Mouse (Mus musculus) cerebellum, adult 2 months (tissue): Measurements from ENCODE around the gene Syngap1. TPM values are rescaled to one million over a fixed set of nuclear protein-coding genes. Genes with fewer than 3 reads are reported as not detected.

ENCODE experiments used
- DNase-seq, 2 experiments: peaks; one replicate each; pipeline ENCODE4 v3.0.0; 2021
- H3K27ac ChIP-seq: fragments of 200-500 bp; 2 replicates; pipeline ENCODE4 v1.5.1; 2012; ENCODE audit warnings: low read length, control low read depth, inconsistent platforms; ENCODE audit not compliant: insufficient read depth
- H3K27me3 ChIP-seq: fragments of 200-500 bp; 2 replicates; pipeline ENCODE4 v1.6.1; 2012; ENCODE audit warnings: inconsistent platforms, mild to moderate bottlenecking, low read length, moderate library complexity; ENCODE audit not compliant: control insufficient read depth, insufficient read depth
- H3K4me1 ChIP-seq: fragments of 200-500 bp; 2 replicates; pipeline ENCODE4 v1.6.1; 2011; ENCODE audit warnings: low read length; ENCODE audit not compliant: control insufficient read depth, insufficient read depth
- H3K4me3 ChIP-seq: fragments of 200-500 bp; replicated peaks from 2 replicates; pipeline ENCODE3; 2011; ENCODE audit warnings: mild to moderate bottlenecking, low read depth, low read length, control low read depth; ENCODE audit not compliant: insufficient read depth
- CTCF ChIP-seq: fragments of 200-500 bp; IDR thresholded peaks from 2 replicates; pipeline ENCODE4 v1.5.1; 2011; ENCODE audit warnings: low read depth, mild to moderate bottlenecking, control low read depth, low read length, moderate library complexity, borderline replicate concordance; ENCODE audit not compliant: insufficient read depth
- POLR2A ChIP-seq: fragments of 200-500 bp; IDR thresholded peaks from 2 replicates; pipeline ENCODE4 v1.6.1; 2011; ENCODE audit warnings: low read length, control low read depth, borderline replicate concordance; ENCODE audit not compliant: insufficient read depth
- WGBS: fragments of 180-500 bp; shearing (Covaris S2); methylation state at CpG from one replicate; pipeline ENCODE4 v1.1.7; 2018; 5-methylcytosine and 5-hydroxymethylcytosine counted together
- polyA plus RNA-seq: library from polyadenylated mRNA; depleted of rRNA; stranded (reverse); fragments of >200 nt; gene quantifications from 2 replicates; pipeline ENCODE4 v1.2.3, GENCODE M21; 2012

Syngap1 gene
- polyA plus RNA-seq, 1 experiment: 55.9 TPM

GRCm38 (mm10) chr17:26937883-26938695, 3.0 kb upstream of the Syngap1 start:
- Histone ChIP-seq H3K27me3 (no peaks in the 10 kb centered on the region), H3K4me3 (peak overlapping the region; percentile 62), H3K27ac (no peak overlapping the region), H3K4me1 (peaks cover 10% of the 10 kb centered on the region; the same call in 1 of the 2 replicates)
- TF ChIP-seq POLR2A: no peak
- TF ChIP-seq CTCF: no peak
- 55% methylated on average over 16 of the region's 16 CpGs for WGBS
- DNase-seq: peak in 1 of 2 experiments; percentile 14

GRCm38 (mm10) chr17:26938731-26939130, 2.3 kb upstream of the Syngap1 start:
- 0 out of 2 replicates have a peak overlapping the region, but pooled peaks have one; percentile 6 for H3K27ac ChIP-seq
- TF ChIP-seq POLR2A (no peak), CTCF (no peak)
- H3K4me1 ChIP-seq: peaks cover 10% of the 10 kb centered on the region; the same call in 1 of the 2 replicates

GRCm38 (mm10) chr17:26939178-26939972, 1.7 kb upstream of the Syngap1 start, which contains the start of gene Cuta:
Gene Cuta, minus strand, starts transcription at chr17:26939569.
- Histone ChIP-seq H3K27ac (peak within 1 kb of the TSS; percentile 89), H3K4me3 (peak within 1 kb of the TSS; percentile 83), H3K4me1 (peaks cover 7% of the 10 kb centered on the region; the same call in 1 of the 2 replicates), H3K27me3 (no peaks in the 10 kb centered on the region)
- TF ChIP-seq CTCF (no peak), POLR2A (peak; percentile 86)
- WGBS: under 1% methylated on average over 70 of the region's 70 CpGs
- DNase-seq: peak; percentile 100

More at GRCm38 (mm10) chr17:26938731-26939130, 2.3 kb upstream of the Syngap1 start:
- Histone ChIP-seq H3K4me3 (peak overlapping the region; percentile 62), H3K27me3 (no peaks in the 10 kb centered on the region)
- under 1% methylated on average over 22 of the region's 22 CpGs for WGBS
- DNase-seq: peak; percentile 47 to 55

GRCm38 (mm10) chr17:26939973-26940300, 1.1 kb upstream of the Syngap1 start:
- Histone ChIP-seq H3K27ac (peak overlapping the region; percentile 89), H3K27me3 (no peaks in the 10 kb centered on the region), H3K4me3 (peak overlapping the region; percentile 83), H3K4me1 (peaks cover 7% of the 10 kb centered on the region)
- TF ChIP-seq POLR2A (no peak), CTCF (no peak)
- no peak for DNase-seq
- WGBS: 1% methylated on average over 3 of the region's 3 CpGs

- Histone ChIP-seq H3K27me3 (no peaks in the 10 kb centered on the region), H3K4me1 (peaks cover 13% of the 10 kb centered on the region), H3K27ac (peak overlapping the region; percentile 77), H3K4me3 (peak overlapping the region; percentile 77)
- no peak for DNase-seq
- no peak for TF ChIP-seq POLR2A
- TF ChIP-seq CTCF: no peak
- WGBS: 4% methylated on average over 4 of the region's 4 CpGs
These were observed 953 bp downstream of the Syngap1 start for GRCm38 (mm10) chr17:26941841-26942570.

- H3K4me1 ChIP-seq: peaks cover 23% of the 10 kb centered on the region
These were observed 4.9 kb downstream of the Syngap1 start for GRCm38 (mm10) chr17:26945824-26946495.

More at GRCm38 (mm10) chr17:26945824-26946495, 4.9 kb downstream of the Syngap1 start:
- Histone ChIP-seq H3K27ac (peak overlapping the region; percentile 50; the same call in 1 of the 2 replicates), H3K4me3 (peak overlapping the region; percentile 65), H3K27me3 (no peaks in the 10 kb centered on the region)
- no peak for DNase-seq
- TF ChIP-seq POLR2A: no peak
- TF ChIP-seq CTCF: no peak
- 23% methylated on average over 13 of the region's 13 CpGs for WGBS
